Mouse (Mus musculus) intestine, postnatal 0 days (tissue): ENCODE results near the gene 4930539E08Rik. TPM values are rescaled to one million over a fixed set of nuclear protein-coding genes. Genes with fewer than 3 reads are reported as not detected.

Experiments used
- ATAC-seq: fragments of 200-750 bp; cut with Nextera tagmentation; 2 replicates; pipeline ENCODE4 v1.8.0; 2017; ENCODE audit warnings: mild to moderate bottlenecking, moderate TSS enrichment, moderate library complexity
- H3K27ac ChIP-seq: fragments of 300-500 bp; sonication (generic); 2 replicates; pipeline ENCODE4 v1.5.1; 2014; ENCODE audit warnings: mild to moderate bottlenecking, low read depth, low read length, moderate library complexity
- H3K27me3 ChIP-seq: fragments of 300-500 bp; sonication (generic); replicated peaks from 2 replicates; pipeline ENCODE4 v1.6.1; 2014; ENCODE audit warnings: low read length, mixed read lengths; ENCODE audit not compliant: control insufficient read depth, insufficient read depth
- H3K36me3 ChIP-seq: fragments of 300-500 bp; sonication (generic); 2 replicates; pipeline ENCODE4 v1.6.1; 2014; ENCODE audit warnings: mild to moderate bottlenecking, moderate library complexity; ENCODE audit not compliant: control insufficient read depth, insufficient read depth
- H3K4me1 ChIP-seq: fragments of 300-500 bp; sonication (generic); replicated peaks from 2 replicates; pipeline ENCODE4 v1.6.1; 2014; ENCODE audit warnings: antibody characterized with exemption, low read length, mixed read lengths; ENCODE audit not compliant: control insufficient read depth, insufficient read depth
- H3K4me2 ChIP-seq: fragments of 300-500 bp; sonication (generic); replicated peaks from 2 replicates; pipeline ENCODE4 v1.6.1; 2014; ENCODE audit warnings: low read depth, mild to moderate bottlenecking, moderate library complexity
- H3K4me3 ChIP-seq: fragments of 300-500 bp; sonication (generic); 2 replicates; pipeline ENCODE4 v1.5.1; 2014; ENCODE audit warnings: low read depth, low read length
- H3K9ac ChIP-seq: fragments of 300-500 bp; sonication (generic); 2 replicates; pipeline ENCODE4 v1.6.1; 2014; ENCODE audit warnings: mild to moderate bottlenecking, low read depth, low read length
- H3K9me3 ChIP-seq: fragments of 300-500 bp; sonication (generic); 2 replicates; pipeline ENCODE4 v1.6.1; 2016; ENCODE audit warnings: mixed run types; ENCODE audit not compliant: control insufficient read depth
- CTCF ChIP-seq: sonication (generic); IDR thresholded peaks from 2 replicates; pipeline ENCODE4 v1.5.1; 2016; ENCODE audit warnings: low read depth, mild to moderate bottlenecking, control low read depth, antibody characterized with exemption, moderate library complexity
- WGBS: fragments of 180-500 bp; shearing (Covaris S2); extraction: QIAGEN DNeasy Blood & Tissue Kit; methylation state at CpG from one replicate; pipeline ENCODE4 v1.1.7; 2014; 5-methylcytosine and 5-hydroxymethylcytosine counted together
- polyA plus RNA-seq: library from polyadenylated mRNA; unstranded; fragments of >200 nt; fragmentation: Nextera tagmentation; extraction: Ambion mirVana; gene quantifications from 2 replicates; pipeline ENCODE4 v1.2.1, GENCODE M21; 2015

Gene 4930539E08Rik
- polyA plus RNA-seq, 1 experiment from 2014 or later, result 3.5 TPM

GRCm38 (mm10) chr17:28863926-28864325 is 51.2 kb downstream of the 4930539E08Rik start:
- H3K4me3 ChIP-seq, result no peak overlapping the region
- H3K36me3 ChIP-seq, result no peaks in the 10 kb centered on the region
- no peaks in the 10 kb centered on the region for H3K27me3 ChIP-seq
- no peaks in the 10 kb centered on the region for H3K9me3 ChIP-seq
- H3K4me1 ChIP-seq, result no peaks in the 10 kb centered on the region
- 69% methylated on average over 7 of the region's 7 CpGs for WGBS
- ATAC-seq, result no peak
- no peak overlapping the region for H3K4me2 ChIP-seq
- TF ChIP-seq CTCF, result no peak
- no peak overlapping the region for H3K27ac ChIP-seq
- no peak overlapping the region for H3K9ac ChIP-seq

- H3K36me3 ChIP-seq, result no peaks in the 10 kb centered on the region
- H3K4me2 ChIP-seq, result no peak within 1 kb of the TSS
- no peak within 1 kb of the TSS for H3K27ac ChIP-seq
- H3K4me3 ChIP-seq, result no peak within 1 kb of the TSS
- no peaks in the 10 kb centered on the region for H3K27me3 ChIP-seq
- TF ChIP-seq CTCF, result no peak
- WGBS, result 40% methylated on average over 12 of the region's 12 CpGs
- ATAC-seq, result no peak
- H3K9me3 ChIP-seq, result no peaks in the 10 kb centered on the region
- H3K9ac ChIP-seq, result no peak within 1 kb of the TSS
- H3K4me1 ChIP-seq, result no peaks in the 10 kb centered on the region
Observed at GRCm38 (mm10) chr17:28858205-28858604, 56.9 kb downstream of the 4930539E08Rik start, which contains the start of gene Pnpla1. Pnpla1 (plus strand) TSS chr17:28858411.

GRCm38 (mm10) chr17:28856030-28856429 is 59.1 kb downstream of the 4930539E08Rik start:
- peak overlapping the region; percentile 67 for H3K27ac ChIP-seq
- WGBS, result 63% methylated on average over 3 of the region's 3 CpGs
- no peaks in the 10 kb centered on the region for H3K27me3 ChIP-seq
- no peak overlapping the region for H3K4me2 ChIP-seq
- no peak overlapping the region for H3K9ac ChIP-seq
- no peaks in the 10 kb centered on the region for H3K4me1 ChIP-seq
- TF ChIP-seq CTCF, result no peak
- peak; percentile 75 for ATAC-seq
- H3K36me3 ChIP-seq, result no peaks in the 10 kb centered on the region
- H3K4me3 ChIP-seq, result no peak overlapping the region
- no peaks in the 10 kb centered on the region for H3K9me3 ChIP-seq

GRCm38 (mm10) chr17:28855166-28855885 is 59.8 kb downstream of the 4930539E08Rik start:
- Histone ChIP-seq H3K4me3 (no peak overlapping the region), H3K9me3 (no peaks in the 10 kb centered on the region), H3K36me3 (no peaks in the 10 kb centered on the region), H3K27me3 (no peaks in the 10 kb centered on the region), H3K27ac (peak overlapping the region; percentile 67), H3K9ac (no peak overlapping the region), H3K4me1 (no peaks in the 10 kb centered on the region), H3K4me2 (no peak overlapping the region)
- WGBS, result 57% methylated on average over 9 of the region's 9 CpGs
- peak; percentile 77 for ATAC-seq
- TF ChIP-seq CTCF, result peak; percentile 69

GRCm38 (mm10) chr17:28854377-28854776 is 60.7 kb downstream of the 4930539E08Rik start:
- Histone ChIP-seq H3K9me3 (no peaks in the 10 kb centered on the region), H3K9ac (no peak overlapping the region), H3K27me3 (no peaks in the 10 kb centered on the region), H3K4me3 (no peak overlapping the region), H3K4me1 (no peaks in the 10 kb centered on the region; the same call in 1 of the 2 replicates), H3K36me3 (no peaks in the 10 kb centered on the region), H3K27ac (no peak overlapping the region), H3K4me2 (no peak overlapping the region)
- no peak for ATAC-seq
- 85% methylated on average over 7 of the region's 7 CpGs for WGBS
- no peak for TF ChIP-seq CTCF

- WGBS, result 87% methylated on average over 5 of the region's 5 CpGs
- Histone ChIP-seq H3K36me3 (no peaks in the 10 kb centered on the region), H3K27me3 (no peaks in the 10 kb centered on the region), H3K4me1 (no peaks in the 10 kb centered on the region; the same call in 1 of the 2 replicates), H3K4me2 (peak overlapping the region; percentile 60; the same call in 1 of the 2 replicates), H3K9ac (no peak overlapping the region), H3K4me3 (no peak overlapping the region), H3K9me3 (no peaks in the 10 kb centered on the region), H3K27ac (no peak overlapping the region)
- ATAC-seq, result no peak
- no peak for TF ChIP-seq CTCF
Observed at GRCm38 (mm10) chr17:28850511-28850910, 64.6 kb downstream of the 4930539E08Rik start.
